Mouse (Mus musculus): ENCODE measurements around the gene Zfp512b.

- no peak for TF ChIP-seq CTCF (conservative IDR thresholded peaks at IDR 0.05; ENCODE audit: insufficient read depth, insufficient read length, low read depth, low read length)
- no peak for TF ChIP-seq POLR2A (IDR thresholded peaks at IDR 0.05; ENCODE audit: low read depth, low read length)
Measured at GRCm38 (mm10) chr2:181572921-181573920, 19.4 kb downstream of the Zfp512b start.
